Mouse (Mus musculus) hematopoietic stem cell, adult 5-6 weeks (primary cell): ENCODE data around the gene Galnt13. TPM values are rescaled to one million over a fixed set of nuclear protein-coding genes. Genes with fewer than 3 reads are reported as not detected.
"Not testable (repeated sequence)": the region's sequence is repeated elsewhere in the genome, so short reads cannot be mapped to it uniquely, and the experiment has no call there.

Source experiments
- ATAC-seq, 2 experiments: fragments of 125-278 bp in 1 of 2; replicated peaks in 1 of 2; 2 replicates each; pipeline ENCODE4 v1.8.0; 2016 to 2017; ENCODE audit warnings: inconsistent platforms in 2 of 2, mild to moderate bottlenecking in 2 of 2, moderate number of reproducible peaks in 2 of 2, low read depth in 1 of 2, moderate TSS enrichment in 1 of 2; ENCODE audit not compliant: low FRiP score in 2 of 2, poor library complexity in 2 of 2, severe bottlenecking in 2 of 2, insufficient read depth in 1 of 2, low TSS enrichment in 1 of 2
- total RNA-seq: library from RNA; stranded (forward); fragments of 172-1452, 232-1000 nt; gene quantifications from 2 replicates; pipeline ENCODE4 v1.2.3, GENCODE M21; 2017

The Galnt13 gene
- not detected in 2 replicates for total RNA-seq

GRCm38 (mm10) chr2:54435937-54436735 is at the start of gene Galnt13:
TSS of gene Galnt13 (plus strand) at chr2:54436317.
- no peak for ATAC-seq

- no peak for ATAC-seq
Measured at GRCm38 (mm10) chr2:54431060-54431459, 5.1 kb upstream of the Galnt13 start.

- no peak for ATAC-seq
Measured at GRCm38 (mm10) chr2:54435380-54435779, 737 bp upstream of the Galnt13 start.

GRCm38 (mm10) chr2:54436736-54437500 is 801 bp downstream of the Galnt13 start:
- ATAC-seq: no peak

GRCm38 (mm10) chr2:54437501-54437830 is 1.3 kb downstream of the Galnt13 start:
- ATAC-seq: no peak

GRCm38 (mm10) chr2:54442734-54443500 is 6.8 kb downstream of the Galnt13 start:
- no peak for ATAC-seq

GRCm38 (mm10) chr2:54483426-54483825 is 47.3 kb downstream of the Galnt13 start:
- no peak for ATAC-seq

- ATAC-seq: no peak
Measured at GRCm38 (mm10) chr2:54522989-54523388, 86.9 kb downstream of the Galnt13 start.

DNA sequence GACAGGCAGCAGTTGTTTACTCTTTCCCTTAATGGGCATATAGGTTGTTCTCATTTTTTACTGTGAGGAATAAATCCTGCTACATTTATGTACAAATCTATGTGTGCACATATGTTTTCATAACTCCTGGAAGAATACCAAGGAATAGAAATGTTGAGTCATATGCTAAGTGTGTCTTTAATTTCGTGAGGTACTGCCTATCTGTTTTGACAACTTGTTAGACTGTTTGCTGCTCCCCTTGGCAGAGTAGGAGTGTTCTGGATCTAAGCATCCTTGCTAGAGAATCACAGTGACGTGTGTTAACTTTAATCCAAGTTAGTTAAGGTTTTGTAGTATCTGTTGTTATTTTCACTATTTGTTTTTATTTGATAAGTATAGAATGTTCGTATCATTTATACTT is 91.0 kb downstream of the Galnt13 start:
- ATAC-seq: no peak

- no peak for ATAC-seq
Measured at GRCm38 (mm10) chr2:54558357-54559153, 122.4 kb downstream of the Galnt13 start.

DNA sequence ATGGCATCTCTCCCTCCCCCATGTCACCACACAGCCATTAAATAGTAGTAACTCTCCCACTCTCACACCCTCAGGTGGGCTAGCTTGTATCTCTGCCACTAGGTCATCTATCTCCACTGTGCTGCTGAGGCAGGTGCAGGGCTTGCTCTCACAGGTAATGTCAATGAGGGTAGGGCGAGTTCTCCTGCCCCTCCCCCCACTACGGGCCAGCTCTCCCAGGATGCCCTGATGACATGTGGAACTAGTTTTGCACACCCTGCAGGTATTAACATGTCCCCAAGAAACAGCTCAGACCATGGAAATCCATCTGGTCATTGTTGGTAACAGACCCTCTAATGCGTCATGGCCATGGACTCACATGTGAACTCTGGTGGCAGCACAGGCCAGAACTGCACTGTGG is 129.0 kb downstream of the Galnt13 start:
- no peak for ATAC-seq

DNA sequence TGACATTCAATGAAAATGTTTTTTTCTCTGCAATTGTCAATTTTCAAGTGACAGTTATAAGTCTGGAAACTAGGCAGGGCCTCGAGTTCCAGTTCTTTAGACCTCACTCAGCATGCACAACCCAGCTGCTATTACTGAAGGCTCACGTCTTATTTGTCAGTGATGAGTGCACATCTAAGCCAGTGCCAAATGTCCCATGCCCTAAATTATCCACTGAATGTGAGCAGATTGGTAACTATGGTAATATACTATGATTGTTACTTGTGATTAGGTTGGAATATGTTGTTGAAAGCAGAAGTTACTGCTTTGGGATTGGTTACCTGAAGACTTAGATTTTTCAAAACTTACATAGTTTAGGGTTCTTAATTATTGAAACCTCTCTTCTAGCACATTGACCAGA is 131.1 kb downstream of the Galnt13 start:
- no peak for ATAC-seq

GRCm38 (mm10) chr2:54567632-54568031 is 131.5 kb downstream of the Galnt13 start:
- no peak for ATAC-seq

GRCm38 (mm10) chr2:54713817-54714216 is 277.7 kb downstream of the Galnt13 start:
- not testable (repeated sequence) for ATAC-seq

DNA sequence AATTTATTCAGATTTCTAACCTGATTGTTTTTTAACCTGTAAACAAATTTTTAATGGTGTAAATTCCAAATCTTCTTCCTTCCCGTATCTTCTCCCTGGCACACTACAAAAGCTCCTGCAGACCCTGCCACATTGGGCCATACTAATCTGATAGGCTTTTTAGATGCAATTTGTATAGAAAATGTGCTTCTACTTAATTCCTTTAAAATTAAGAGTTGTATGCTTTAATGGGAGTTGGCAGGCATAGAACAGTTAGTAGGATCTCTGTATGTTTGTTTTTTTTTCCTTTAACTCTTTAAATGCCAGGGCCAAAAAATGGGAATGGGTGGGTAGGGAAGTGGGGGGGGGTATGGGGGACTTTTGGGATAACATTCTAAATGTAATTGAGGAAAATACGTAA is 315.1 kb downstream of the Galnt13 start:
- no peak for ATAC-seq

- ATAC-seq: no peak
Measured at GRCm38 (mm10) chr2:54759781-54760180, 323.7 kb downstream of the Galnt13 start.

GRCm38 (mm10) chr2:54778790-54779273 is 342.7 kb downstream of the Galnt13 start:
- no peak for ATAC-seq
